Comparison of ENCODE assay signal across 8 mouse cellular contexts in genomic region chr2:32487124-32487623, GRCm38 (mm10). TPM values are rescaled to one million over a fixed set of nuclear protein-coding genes. Genes with fewer than 3 reads are reported as not detected.
A peak's percentile ranks its signal among the peaks of the same experiment; 100 is the strongest.
DNase-seq lines count a peak whose midpoint lies in the region; ATAC-seq and TF ChIP-seq lines count a peak whose summit lies in the region.

No protein-coding gene starts in this region.

- no peak overlapping the region for H3K4me2 ChIP-seq in forebrain, embryonic 15.5 days (replicated peaks)
- no peak overlapping the region for H3K4me2 ChIP-seq in lung, embryonic 14.5 days

- 2% methylated on average over 6 of the region's 6 CpGs for WGBS in forebrain, embryonic 15.5 days
- WGBS in lung, embryonic 14.5 days: 3% methylated on average over 6 of the region's 6 CpGs
- WGBS in olfactory bulb, adult 2 months: 2% methylated on average over 6 of the region's 6 CpGs

- TF ChIP-seq CTCF in ES-Bruce4 (IDR thresholded peaks at IDR 0.05; ENCODE audit: low read depth, low read length): peak; percentile 83
- TF ChIP-seq CTCF in layer of hippocampus, adult 2 months (conservative IDR thresholded peaks at IDR 0.05): peak; percentile 97
- TF ChIP-seq CTCF in lung, embryonic 14.5 days (IDR thresholded peaks at IDR 0.05; ENCODE audit: low read depth): peak; percentile 89
- peak; percentile 70 for TF ChIP-seq CTCF in olfactory bulb, adult 2 months (IDR thresholded peaks at IDR 0.05; ENCODE audit: insufficient read depth, low read depth, low read length)

- H3K27me3 ChIP-seq in ES-Bruce4 (ENCODE audit: control insufficient read depth, insufficient read depth, low read length, poor library complexity, severe bottlenecking): no peaks in the 10 kb centered on the region
- no peaks in the 10 kb centered on the region for H3K27me3 ChIP-seq in forebrain, embryonic 15.5 days
- no peaks in the 10 kb centered on the region for H3K27me3 ChIP-seq in lung, embryonic 14.5 days (ENCODE audit: insufficient read depth, low read length)

- peaks cover 3% of the 10 kb centered on the region for H3K4me1 ChIP-seq in ES-Bruce4 (ENCODE audit: control insufficient read depth, insufficient read depth, low read length)
- no peaks in the 10 kb centered on the region for H3K4me1 ChIP-seq in forebrain, embryonic 15.5 days
- H3K4me1 ChIP-seq in lung, embryonic 14.5 days (ENCODE audit: insufficient read depth): no peaks in the 10 kb centered on the region
- H3K4me1 ChIP-seq in olfactory bulb, adult 2 months (ENCODE audit: control insufficient read depth, insufficient read depth, low read length): no peaks in the 10 kb centered on the region; the same call in 1 of the 2 replicates

- no peak for TF ChIP-seq POLR2A in ES-Bruce4 (IDR thresholded peaks at IDR 0.05; ENCODE audit: insufficient read depth, low read length)
- no peak for TF ChIP-seq POLR2A in olfactory bulb, adult 2 months (IDR thresholded peaks at IDR 0.05; ENCODE audit: insufficient read depth, low read depth, low read length)

- ATAC-seq in forebrain, embryonic 15.5 days (replicated peaks): peak; percentile 71
- peak; percentile 27; the same call in 1 of the 2 replicates for ATAC-seq in lung, embryonic 14.5 days (ENCODE audit: insufficient read depth)

- H3K36me3 ChIP-seq in ES-Bruce4 (ENCODE audit: control insufficient read depth, insufficient read depth, low read length, poor library complexity, severe bottlenecking): no peaks in the 10 kb centered on the region
- H3K36me3 ChIP-seq in forebrain, embryonic 15.5 days: no peaks in the 10 kb centered on the region
- no peaks in the 10 kb centered on the region for H3K36me3 ChIP-seq in lung, embryonic 14.5 days (ENCODE audit: insufficient read depth)

- H3K9me3 ChIP-seq in ES-Bruce4 (replicated peaks; ENCODE audit: control insufficient read depth, insufficient read depth, low read length, poor library complexity, severe bottlenecking): no peaks in the 10 kb centered on the region
- no peaks in the 10 kb centered on the region for H3K9me3 ChIP-seq in forebrain, embryonic 15.5 days
- H3K9me3 ChIP-seq in lung, embryonic 14.5 days (ENCODE audit: low read depth, low read length): no peaks in the 10 kb centered on the region

- no peak overlapping the region for H3K9ac ChIP-seq in ES-Bruce4 (ENCODE audit: low read depth, poor library complexity, severe bottlenecking)
- H3K9ac ChIP-seq in forebrain, embryonic 15.5 days (replicated peaks): no peak overlapping the region
- no peak overlapping the region for H3K9ac ChIP-seq in lung, embryonic 14.5 days

- no peak overlapping the region for H3K27ac ChIP-seq in ES-Bruce4 (ENCODE audit: insufficient read depth, low read length)
- H3K27ac ChIP-seq in forebrain, embryonic 15.5 days (replicated peaks): no peak overlapping the region
- H3K27ac ChIP-seq in layer of hippocampus, adult 2 months: no peak overlapping the region
- H3K27ac ChIP-seq in lung, embryonic 14.5 days (ENCODE audit: low read depth): no peak overlapping the region
- no peak overlapping the region for H3K27ac ChIP-seq in olfactory bulb, adult 2 months (ENCODE audit: insufficient read depth, low read depth, low read length)

- H3K4me3 ChIP-seq in ES-Bruce4 (ENCODE audit: low read depth, low read length): no peak overlapping the region
- no peak overlapping the region for H3K4me3 ChIP-seq in forebrain, embryonic 15.5 days
- H3K4me3 ChIP-seq in layer of hippocampus, adult 2 months: no peak overlapping the region
- no peak overlapping the region for H3K4me3 ChIP-seq in lung, embryonic 14.5 days (ENCODE audit: low read depth, low read length)
- H3K4me3 ChIP-seq in olfactory bulb, adult 2 months (ENCODE audit: insufficient read depth, low read depth, low read length): no peak overlapping the region

- peak; percentile 88 for DNase-seq in c-Kit-positive CD71-positive TER-119-negative erythroid progenitor cells, embryonic 14.5 days (ENCODE audit: low read depth)
- peak; percentile 91 to 94 for DNase-seq in heart, postnatal 36 days
- DNase-seq in layer of hippocampus, adult 2 months (ENCODE audit: low spot score in 2 of 2): peak; percentile 89 to 96
- peak; percentile 97 for DNase-seq in lung, embryonic 14.5 days
- peak; percentile 67 to 81 for DNase-seq in thymus, adult 18-20 months

- intact Hi-C loops in heart, postnatal 36 days (cut with DNase I): loop anchor here (1.0 to 2.0 kb wide), 3 partner anchors 48 to 134 kb away; partner anchors contain the start of genes Ciz1, Dnm1 and Fam102a

- 0 out of 2 replicates have a peak, but pooled peaks have one; percentile 28 for TF ChIP-seq EP300 in ES-Bruce4 (IDR thresholded peaks at IDR 0.05; ENCODE audit: insufficient read depth, low read depth, low read length)

RNA-seq across cellular contexts. Expression of gene Slc25a25, which starts 35.9 kb away (rescaled TPM):
- 12.8 and 16.5 TPM in 2 replicates for polyA plus RNA-seq in ES-Bruce4 (2011; ENCODE audit: insufficient read depth, insufficient read length, low read depth, missing spikeins)
- polyA plus RNA-seq in forebrain, embryonic 15.5 days (2015; fragmentation: Nextera tagmentation; extraction: Ambion mirVana): 46.4 and 48.2 TPM in 2 replicates
- total RNA-seq in heart, postnatal 36 days (2021): 10 to 100 TPM in 1 of 2 experiments, 1 to 10 TPM in 1; 4.8 to 12.4 TPM
- total RNA-seq in layer of hippocampus, adult 2 months (2021): 10 to 100 TPM; 54.5 to 57.6 TPM
- 16.3 and 19.5 TPM in 2 replicates for polyA plus RNA-seq in lung, embryonic 14.5 days (2014; fragmentation: Nextera tagmentation; extraction: Ambion mirVana)
- polyA plus RNA-seq in olfactory bulb, adult 2 months (2012; ENCODE audit: insufficient read depth, insufficient read length, low replicate concordance, missing spikeins): 221 TPM in 1 of 2 replicates, not detected in the other

RNA-seq across cellular contexts. Expression of gene Naif1, which starts 36.9 kb away (rescaled TPM):
- 3.0 and 3.6 TPM in 2 replicates for polyA plus RNA-seq in ES-Bruce4 (2011; ENCODE audit: insufficient read depth, insufficient read length, low read depth, missing spikeins)
- 6.3 and 7.0 TPM in 2 replicates for polyA plus RNA-seq in forebrain, embryonic 15.5 days (2015; fragmentation: Nextera tagmentation; extraction: Ambion mirVana)
- 1 to 10 TPM; 3.1 to 3.8 TPM for total RNA-seq in heart, postnatal 36 days (2021)
- total RNA-seq in layer of hippocampus, adult 2 months (2021): 1 to 10 TPM; 4.3 to 4.5 TPM
- polyA plus RNA-seq in lung, embryonic 14.5 days (2014; fragmentation: Nextera tagmentation; extraction: Ambion mirVana): 5.7 and 6.5 TPM in 2 replicates
- not detected in 2 replicates for polyA plus RNA-seq in olfactory bulb, adult 2 months (2012; ENCODE audit: insufficient read depth, insufficient read length, low replicate concordance, missing spikeins)

RNA-seq across cellular contexts. Expression of gene Fam102a, which starts 48.0 kb away (rescaled TPM):
- 12.2 and 16.5 TPM in 2 replicates for polyA plus RNA-seq in ES-Bruce4 (2011; ENCODE audit: insufficient read depth, insufficient read length, low read depth, missing spikeins)
- 5.7 and 6.1 TPM in 2 replicates for polyA plus RNA-seq in forebrain, embryonic 15.5 days (2015; fragmentation: Nextera tagmentation; extraction: Ambion mirVana)
- 10 to 100 TPM in 1 of 2 experiments, 1 to 10 TPM in 1; 8.9 to 10.6 TPM for total RNA-seq in heart, postnatal 36 days (2021)
- 10 to 100 TPM; 77.1 TPM for total RNA-seq in layer of hippocampus, adult 2 months (2021)
- polyA plus RNA-seq in lung, embryonic 14.5 days (2014; fragmentation: Nextera tagmentation; extraction: Ambion mirVana): 18.4 and 19.9 TPM in 2 replicates
- not detected in 2 replicates for polyA plus RNA-seq in olfactory bulb, adult 2 months (2012; ENCODE audit: insufficient read depth, insufficient read length, low replicate concordance, missing spikeins)
